Mouse (Mus musculus) limb, embryonic 10.5 days (tissue): ENCODE measurements at regions not wholly inside any gene's neighbourhood (a gene's known extent, or its start where the extent isn't known, plus 50 kb on each side); places are given as distances from the start of the nearest gene placed in this dataset.
A peak's percentile ranks its signal among the peaks of the same experiment; 100 is the strongest.

ENCODE experiments used
- DNase-seq: peaks from one replicate; pipeline ENCODE4 v3.0.0-alpha.2; 2017; ENCODE audit warnings: low spot score
- H3K27ac ChIP-seq: fragments of 300-500 bp; sonication (generic); 2 replicates; pipeline ENCODE4 v1.5.1; 2016; ENCODE audit warnings: mild to moderate bottlenecking
- H3K27me3 ChIP-seq: fragments of 300-500 bp; sonication (generic); 2 replicates; pipeline ENCODE4 v1.6.1; 2016; ENCODE audit warnings: low read depth, mild to moderate bottlenecking; ENCODE audit not compliant: poor library complexity, severe bottlenecking
- H3K36me3 ChIP-seq: fragments of 300-500 bp; sonication (generic); 2 replicates; pipeline ENCODE4 v1.6.1; 2016; ENCODE audit warnings: mild to moderate bottlenecking, moderate library complexity
- H3K4me1 ChIP-seq: fragments of 300-500 bp; sonication (generic); 2 replicates; pipeline ENCODE4 v1.6.1; 2016
- H3K4me3 ChIP-seq: fragments of 300-500 bp; sonication (generic); 2 replicates; pipeline ENCODE4 v1.5.1; 2016; ENCODE audit warnings: mild to moderate bottlenecking, moderate library complexity
- H3K9me3 ChIP-seq: fragments of 300-500 bp; sonication (generic); replicated peaks from 2 replicates; pipeline ENCODE4 v1.6.1; 2016; ENCODE audit warnings: mild to moderate bottlenecking
- WGBS: fragments of 180-500 bp; shearing (Covaris S2); methylation state at CpG from one replicate; pipeline ENCODE4 v1.1.7; 2016; 5-methylcytosine and 5-hydroxymethylcytosine counted together

- no peaks in the 10 kb centered on the region for H3K27me3 ChIP-seq
- H3K4me1 ChIP-seq, result peaks cover 5% of the 10 kb centered on the region; the same call in 1 of the 2 replicates
- H3K9me3 ChIP-seq, result no peaks in the 10 kb centered on the region
- 57% methylated on average over 10 of the region's 10 CpGs for WGBS
- H3K36me3 ChIP-seq, result no peaks in the 10 kb centered on the region
- no peak overlapping the region for H3K27ac ChIP-seq
- no peak for DNase-seq
- no peak overlapping the region for H3K4me3 ChIP-seq
Observed at GRCm38 (mm10) chr2:147617849-147618248, 256.1 kb downstream of the Pax1 start.

GRCm38 (mm10) chr2:147610343-147610742, 248.6 kb downstream of the Pax1 start:
- H3K9me3 ChIP-seq, result no peaks in the 10 kb centered on the region
- no peak overlapping the region for H3K4me3 ChIP-seq
- no peaks in the 10 kb centered on the region for H3K36me3 ChIP-seq
- H3K27me3 ChIP-seq, result no peaks in the 10 kb centered on the region
- no peaks in the 10 kb centered on the region for H3K4me1 ChIP-seq
- DNase-seq, result no peak
- H3K27ac ChIP-seq, result no peak overlapping the region

- WGBS, result 15% methylated on average over 2 of the region's 2 CpGs
- Histone ChIP-seq H3K4me3 (no peak overlapping the region), H3K4me1 (0 out of 2 replicates have a peak, but pooled peaks cover 3% of the 10 kb centered on the region), H3K27ac (no peak overlapping the region), H3K36me3 (no peaks in the 10 kb centered on the region), H3K9me3 (no peaks in the 10 kb centered on the region), H3K27me3 (0 out of 2 replicates have a peak, but pooled peaks cover 4% of the 10 kb centered on the region)
- peak; percentile 36 for DNase-seq
Observed at GRCm38 (mm10) chr2:147601639-147602038, 239.9 kb downstream of the Pax1 start.

- Histone ChIP-seq H3K4me1 (no peaks in the 10 kb centered on the region), H3K9me3 (no peaks in the 10 kb centered on the region), H3K36me3 (no peaks in the 10 kb centered on the region), H3K4me3 (no peak overlapping the region), H3K27me3 (peaks cover 17% of the 10 kb centered on the region; the same call in 1 of the 2 replicates), H3K27ac (no peak overlapping the region)
- 79% methylated on average over 1 of the region's 1 CpGs for WGBS
- no peak for DNase-seq
Observed at GRCm38 (mm10) chr2:147572413-147572812, 210.7 kb downstream of the Pax1 start.

- WGBS, result 52% methylated on average over 7 of the region's 7 CpGs
- Histone ChIP-seq H3K4me1 (peaks cover 24% of the 10 kb centered on the region), H3K4me3 (no peak overlapping the region), H3K27me3 (peaks cover 54% of the 10 kb centered on the region), H3K36me3 (no peaks in the 10 kb centered on the region), H3K9me3 (no peaks in the 10 kb centered on the region), H3K27ac (no peak overlapping the region)
- DNase-seq, result no peak
Observed at GRCm38 (mm10) chr2:147561220-147561619, 199.5 kb downstream of the Pax1 start.

- Histone ChIP-seq H3K27me3 (peaks cover 49% of the 10 kb centered on the region), H3K9me3 (no peaks in the 10 kb centered on the region), H3K27ac (no peak overlapping the region), H3K4me3 (no peak overlapping the region), H3K4me1 (peaks cover 24% of the 10 kb centered on the region), H3K36me3 (no peaks in the 10 kb centered on the region)
- WGBS, result 40% methylated on average over 20 of the region's 20 CpGs
- DNase-seq, result peak; percentile 56
Observed at GRCm38 (mm10) chr2:147560426-147561155, 198.9 kb downstream of the Pax1 start.

GRCm38 (mm10) chr2:147529161-147529560, 167.4 kb downstream of the Pax1 start:
- H3K27me3 ChIP-seq, result no peaks in the 10 kb centered on the region
- H3K4me1 ChIP-seq, result no peaks in the 10 kb centered on the region
- H3K9me3 ChIP-seq, result no peaks in the 10 kb centered on the region
- no peak overlapping the region for H3K27ac ChIP-seq
- no peak overlapping the region for H3K4me3 ChIP-seq
- no peaks in the 10 kb centered on the region for H3K36me3 ChIP-seq
- no peak for DNase-seq
- 73% methylated on average over 2 of the region's 2 CpGs for WGBS

- Histone ChIP-seq H3K27ac (no peak overlapping the region), H3K27me3 (no peaks in the 10 kb centered on the region), H3K4me3 (no peak overlapping the region), H3K9me3 (no peaks in the 10 kb centered on the region), H3K4me1 (no peaks in the 10 kb centered on the region), H3K36me3 (no peaks in the 10 kb centered on the region)
- no peak for DNase-seq
- WGBS, result 73% methylated on average over 3 of the region's 3 CpGs
Observed at GRCm38 (mm10) chr2:147515436-147515835, 153.7 kb downstream of the Pax1 start.

- no peak overlapping the region for H3K27ac ChIP-seq
- H3K4me3 ChIP-seq, result no peak overlapping the region
- H3K4me1 ChIP-seq, result no peaks in the 10 kb centered on the region
- H3K27me3 ChIP-seq, result no peaks in the 10 kb centered on the region
- DNase-seq, result no peak
- no peaks in the 10 kb centered on the region for H3K9me3 ChIP-seq
- no peaks in the 10 kb centered on the region for H3K36me3 ChIP-seq
- 58% methylated on average over 3 of the region's 3 CpGs for WGBS
Observed at GRCm38 (mm10) chr2:147514748-147515147, 153.0 kb downstream of the Pax1 start.

GRCm38 (mm10) chr2:147503962-147504361, 142.2 kb downstream of the Pax1 start:
- H3K27ac ChIP-seq, result no peak overlapping the region
- H3K4me1 ChIP-seq, result no peaks in the 10 kb centered on the region
- H3K27me3 ChIP-seq, result no peaks in the 10 kb centered on the region
- WGBS, result 90% methylated on average over 4 of the region's 4 CpGs
- H3K36me3 ChIP-seq, result no peaks in the 10 kb centered on the region
- no peak overlapping the region for H3K4me3 ChIP-seq
- no peak for DNase-seq
- H3K9me3 ChIP-seq, result no peaks in the 10 kb centered on the region

- no peaks in the 10 kb centered on the region for H3K36me3 ChIP-seq
- DNase-seq, result no peak
- WGBS, result 92% methylated on average over 1 of the region's 1 CpGs
Observed at GRCm38 (mm10) chr2:147498731-147499130, 137.0 kb downstream of the Pax1 start.

GRCm38 (mm10) chr2:147455932-147456331, 94.2 kb downstream of the Pax1 start:
- H3K4me1 ChIP-seq, result peaks cover 4% of the 10 kb centered on the region
- no peaks in the 10 kb centered on the region for H3K9me3 ChIP-seq
- H3K27ac ChIP-seq, result no peak overlapping the region
- WGBS, result 72% methylated on average over 5 of the region's 5 CpGs
- no peaks in the 10 kb centered on the region for H3K36me3 ChIP-seq
- H3K4me3 ChIP-seq, result no peak overlapping the region
- no peak for DNase-seq
- no peaks in the 10 kb centered on the region for H3K27me3 ChIP-seq

More at GRCm38 (mm10) chr2:147498731-147499130, 137.0 kb downstream of the Pax1 start:
- H3K27me3 ChIP-seq, result no peaks in the 10 kb centered on the region
- no peak overlapping the region for H3K27ac ChIP-seq
- no peak overlapping the region for H3K4me3 ChIP-seq
- no peaks in the 10 kb centered on the region for H3K4me1 ChIP-seq
- no peaks in the 10 kb centered on the region for H3K9me3 ChIP-seq

- no peaks in the 10 kb centered on the region for H3K36me3 ChIP-seq
- H3K27ac ChIP-seq, result no peak overlapping the region
- DNase-seq, result no peak
- no peaks in the 10 kb centered on the region for H3K9me3 ChIP-seq
- H3K27me3 ChIP-seq, result no peaks in the 10 kb centered on the region
- H3K4me3 ChIP-seq, result no peak overlapping the region
- WGBS, result 73% methylated on average over 18 of the region's 18 CpGs
- peaks cover 10% of the 10 kb centered on the region for H3K4me1 ChIP-seq
Observed at GRCm38 (mm10) chr2:147454362-147455257, 92.9 kb downstream of the Pax1 start.
